Mouse (Mus musculus) brain, adult 10 weeks (tissue): ENCODE results near the gene Itprid2. TPM values are rescaled to one million over a fixed set of nuclear protein-coding genes. Genes with fewer than 3 reads are reported as not detected.

Source experiments
- polyA plus RNA-seq: library from polyadenylated mRNA; stranded (reverse); fragments of 350-450 nt; fragmentation: Illumina TruSeq; extraction: RNeasy Lipid Tissue Mini Kit (QIAGEN cat#74804); gene quantifications from one replicate; pipeline ENCODE4 v1.2.3, GENCODE M21; 2015; ENCODE audit warnings: low read depth, low replicate concordance

Itprid2 gene
- 26.3 TPM for polyA plus RNA-seq

GRCm38 (mm10) chr2:79634528-79635400 is at the start of gene Itprid2:
TSS of gene Itprid2 (plus strand) at chr2:79635352.

GRCm38 (mm10) chr2:79707575-79707974 is 72.4 kb downstream of the Itprid2 start, which contains the start of gene Ppp1r1c:
TSS of gene Ppp1r1c (plus strand) at chr2:79707780.

Other genes with a start within 250 kb of the Itprid2 start
- gene Neurod1, start 178.6 kb upstream of the Itprid2 start, polyA plus RNA-seq = 9.7 TPM
- 3.1 TPM for gene Cerkl, start 178.6 kb upstream of the Itprid2 start, polyA plus RNA-seq
- 0.80 TPM for gene Ppp1r1c, start 72.4 kb downstream of the Itprid2 start, polyA plus RNA-seq